Mouse (Mus musculus): ENCODE measurements around the gene Prkcq. TPM values are rescaled to one million over a fixed set of nuclear protein-coding genes. Genes with fewer than 3 reads are reported as not detected.
A peak's percentile ranks its signal among the peaks of the same experiment; 100 is the strongest.

Gene Prkcq
- polyA plus RNA-seq, 1 experiment from 2014 or later: 2.9 TPM

DNA sequence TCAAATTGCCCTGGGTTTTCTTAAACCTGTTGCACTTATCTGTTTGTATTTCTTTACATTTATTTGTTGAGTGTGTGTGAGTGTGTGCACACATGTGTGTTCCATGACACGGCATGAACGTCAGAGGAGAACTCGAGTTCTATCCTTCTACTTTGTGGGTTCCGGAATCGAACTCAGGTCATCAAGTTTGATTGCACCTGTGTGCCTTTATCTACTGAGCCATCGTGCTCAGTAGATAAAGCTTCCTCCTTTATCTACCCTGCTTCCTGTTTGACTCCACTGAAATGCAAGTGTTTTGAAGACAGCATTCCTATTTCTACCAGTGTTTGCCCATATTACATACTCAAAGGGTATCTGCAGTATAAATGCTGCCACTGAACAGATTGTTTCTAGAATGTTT, 33.8 kb downstream of the Prkcq start:
- Histone ChIP-seq H3K36me3 (ENCODE audit: control insufficient read depth, insufficient read depth) (no peaks in the 10 kb centered on the region), H3K27me3 (ENCODE audit: control insufficient read depth, insufficient read depth, low read depth, low read length) (no peaks in the 10 kb centered on the region), H3K27ac (ENCODE audit: low read length) (no peak overlapping the region), H3K4me2 (ENCODE audit: low read depth, low read length) (no peak overlapping the region), H3K9ac (ENCODE audit: low read depth, low read length) (no peak overlapping the region), H3K9me3 (replicated peaks; ENCODE audit: control insufficient read depth, low read length) (no peaks in the 10 kb centered on the region), H3K4me3 (ENCODE audit: low read depth, low read length) (no peak overlapping the region), H3K4me1 (ENCODE audit: control insufficient read depth, low read depth, low read length) (no peaks in the 10 kb centered on the region)
- no peak for ATAC-seq (ENCODE audit: low read depth)
- WGBS (ENCODE audit: insufficient replicate concordance): 50% methylated on average over 6 of the region's 6 CpGs

DNA sequence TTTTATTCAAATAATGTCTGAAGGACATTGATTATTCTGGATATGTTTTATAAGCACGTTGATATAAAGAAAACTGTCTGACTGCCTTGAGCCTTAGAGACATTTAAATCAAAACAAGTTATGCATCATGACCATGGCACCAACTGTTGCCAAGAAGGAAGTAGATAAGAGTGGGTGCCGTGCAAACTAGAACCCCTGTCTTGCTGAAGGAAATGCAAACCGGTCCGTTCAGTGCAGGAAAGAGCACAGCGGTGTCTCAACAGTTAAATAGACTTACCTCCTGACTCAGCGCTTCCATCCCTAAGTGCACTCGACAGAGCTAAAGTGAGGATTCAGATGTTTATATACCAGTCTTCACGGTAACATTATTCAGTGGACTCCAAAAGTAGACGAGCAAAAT, 36.4 kb downstream of the Prkcq start:
- H3K4me1 ChIP-seq (ENCODE audit: control insufficient read depth, low read depth, low read length): no peaks in the 10 kb centered on the region
- H3K36me3 ChIP-seq (ENCODE audit: control insufficient read depth, insufficient read depth): no peaks in the 10 kb centered on the region
- no peak overlapping the region for H3K27ac ChIP-seq (ENCODE audit: low read length)
- no peaks in the 10 kb centered on the region for H3K27me3 ChIP-seq (ENCODE audit: control insufficient read depth, insufficient read depth, low read depth, low read length)
- no peak overlapping the region for H3K4me2 ChIP-seq (ENCODE audit: low read depth, low read length)
- H3K9me3 ChIP-seq (replicated peaks; ENCODE audit: control insufficient read depth, low read length): no peaks in the 10 kb centered on the region
- no peak overlapping the region for H3K9ac ChIP-seq (ENCODE audit: low read depth, low read length)
- 22% methylated on average over 9 of the region's 9 CpGs for WGBS (ENCODE audit: insufficient replicate concordance)
- ATAC-seq (ENCODE audit: low read depth): no peak
- H3K4me3 ChIP-seq (ENCODE audit: low read depth, low read length): no peak overlapping the region

DNA sequence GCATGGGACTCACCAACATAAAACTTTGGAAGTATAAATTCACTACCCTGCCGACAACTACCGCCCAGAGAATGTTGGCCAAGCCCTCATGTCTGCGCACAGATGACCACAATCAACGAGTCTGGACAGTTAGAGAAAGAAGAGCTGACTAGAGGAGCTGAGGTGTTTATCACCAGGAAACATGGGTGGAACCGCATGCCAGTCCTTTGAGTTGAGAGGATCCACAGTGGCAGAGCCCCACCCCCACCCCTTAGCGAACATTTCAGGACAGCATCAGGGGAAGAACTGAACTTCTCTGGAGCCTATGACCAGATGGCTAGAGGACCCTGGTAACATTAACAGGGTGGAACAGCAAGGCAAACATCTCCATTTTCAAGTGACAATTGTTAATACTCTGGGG, 37.4 kb downstream of the Prkcq start:
- H3K9ac ChIP-seq (ENCODE audit: low read depth, low read length): no peak overlapping the region
- H3K4me2 ChIP-seq (ENCODE audit: low read depth, low read length): no peak overlapping the region
- no peak overlapping the region for H3K4me3 ChIP-seq (ENCODE audit: low read depth, low read length)
- no peak overlapping the region for H3K27ac ChIP-seq (ENCODE audit: low read length)
- H3K36me3 ChIP-seq (ENCODE audit: control insufficient read depth, insufficient read depth): no peaks in the 10 kb centered on the region
- H3K27me3 ChIP-seq (ENCODE audit: control insufficient read depth, insufficient read depth, low read depth, low read length): no peaks in the 10 kb centered on the region
- WGBS (ENCODE audit: insufficient replicate concordance): 28% methylated on average over 6 of the region's 6 CpGs
- no peaks in the 10 kb centered on the region for H3K9me3 ChIP-seq (replicated peaks; ENCODE audit: control insufficient read depth, low read length)
- no peaks in the 10 kb centered on the region for H3K4me1 ChIP-seq (ENCODE audit: control insufficient read depth, low read depth, low read length)
- ATAC-seq (ENCODE audit: low read depth): no peak

DNA sequence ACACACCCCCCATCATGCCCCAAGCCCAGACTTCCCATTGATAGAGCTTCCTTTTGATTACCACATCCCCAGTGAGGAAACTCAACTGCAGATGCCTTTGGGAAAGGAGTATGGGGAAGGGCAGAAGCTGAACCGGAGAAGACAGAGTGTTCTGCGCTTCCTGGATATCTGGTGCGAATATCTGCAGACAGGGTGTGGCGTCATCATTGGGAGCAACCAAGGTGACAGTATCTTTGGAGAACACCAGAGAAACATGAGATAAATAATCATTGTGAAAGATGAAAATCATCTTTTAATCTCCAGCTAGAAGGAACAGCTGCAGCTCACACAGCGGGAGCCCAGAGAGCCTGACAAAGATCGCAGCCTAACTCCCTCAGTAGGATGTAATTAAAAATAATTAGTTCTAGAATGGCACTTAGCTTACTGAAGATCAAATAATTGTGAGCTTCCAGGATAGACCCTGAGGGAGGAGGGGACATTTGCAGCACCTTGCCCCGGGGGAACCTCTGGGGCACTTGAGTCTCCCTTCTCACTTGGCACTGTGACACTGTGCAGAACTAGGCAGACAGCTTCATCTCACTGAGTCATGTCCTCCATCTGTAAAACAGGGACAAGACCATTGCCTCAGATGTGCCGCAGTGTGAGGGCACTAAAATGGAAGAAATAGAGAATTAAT, 38.5 kb downstream of the Prkcq start:
- no peak overlapping the region for H3K9ac ChIP-seq (ENCODE audit: low read depth, low read length)
- no peak overlapping the region for H3K4me3 ChIP-seq (ENCODE audit: low read depth, low read length)
- H3K36me3 ChIP-seq (ENCODE audit: control insufficient read depth, insufficient read depth): no peaks in the 10 kb centered on the region
- no peaks in the 10 kb centered on the region for H3K9me3 ChIP-seq (replicated peaks; ENCODE audit: control insufficient read depth, low read length)
- no peaks in the 10 kb centered on the region for H3K4me1 ChIP-seq (ENCODE audit: control insufficient read depth, low read depth, low read length)
- WGBS (ENCODE audit: insufficient replicate concordance): 30% methylated on average over 8 of the region's 8 CpGs
- 0 out of 2 replicates have a peak, but pooled peaks have one; percentile 13 for ATAC-seq (ENCODE audit: low read depth)
- no peak overlapping the region for H3K27ac ChIP-seq (ENCODE audit: low read length)
- H3K4me2 ChIP-seq (ENCODE audit: low read depth, low read length): no peak overlapping the region
- no peaks in the 10 kb centered on the region for H3K27me3 ChIP-seq (ENCODE audit: control insufficient read depth, insufficient read depth, low read depth, low read length)

DNA sequence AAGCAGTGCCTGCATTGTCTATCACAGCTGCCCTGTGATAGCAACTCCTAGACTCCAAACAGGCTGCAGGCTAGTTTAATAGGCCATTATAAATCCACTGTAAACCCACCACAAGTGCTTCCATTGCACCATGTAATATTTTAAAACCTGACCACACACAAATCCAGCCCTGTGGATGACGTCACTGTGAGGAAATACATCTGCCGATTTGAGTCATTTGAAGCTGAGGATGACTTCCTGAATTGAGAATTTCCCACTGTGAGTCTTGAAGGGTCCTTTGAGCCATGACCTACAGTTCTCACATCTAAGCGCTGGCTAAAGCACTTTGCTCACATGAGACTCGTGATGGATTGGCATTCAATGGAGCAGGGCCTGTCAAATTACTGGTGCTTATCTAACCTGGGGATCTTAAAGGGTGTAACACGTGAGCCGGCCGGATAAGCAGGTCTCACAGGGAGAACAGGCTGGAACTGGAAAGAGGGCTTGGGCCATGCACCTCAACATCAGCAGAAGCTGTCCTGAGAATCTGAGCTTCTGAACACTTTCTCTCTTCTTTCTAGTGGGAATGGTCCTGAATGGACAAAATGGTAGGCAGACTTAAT, 40.2 kb downstream of the Prkcq start:
- H3K36me3 ChIP-seq (ENCODE audit: control insufficient read depth, insufficient read depth): no peaks in the 10 kb centered on the region
- 43% methylated on average over 7 of the region's 7 CpGs for WGBS (ENCODE audit: insufficient replicate concordance)
- H3K9ac ChIP-seq (ENCODE audit: low read depth, low read length): no peak overlapping the region
- no peak for ATAC-seq (ENCODE audit: low read depth)
- H3K27me3 ChIP-seq (ENCODE audit: control insufficient read depth, insufficient read depth, low read depth, low read length): no peaks in the 10 kb centered on the region
- H3K4me1 ChIP-seq (ENCODE audit: control insufficient read depth, low read depth, low read length): no peaks in the 10 kb centered on the region
- H3K9me3 ChIP-seq (replicated peaks; ENCODE audit: control insufficient read depth, low read length): no peaks in the 10 kb centered on the region
- no peak overlapping the region for H3K4me2 ChIP-seq (ENCODE audit: low read depth, low read length)
- no peak overlapping the region for H3K27ac ChIP-seq (ENCODE audit: low read length)
- no peak overlapping the region for H3K4me3 ChIP-seq (ENCODE audit: low read depth, low read length)

DNA sequence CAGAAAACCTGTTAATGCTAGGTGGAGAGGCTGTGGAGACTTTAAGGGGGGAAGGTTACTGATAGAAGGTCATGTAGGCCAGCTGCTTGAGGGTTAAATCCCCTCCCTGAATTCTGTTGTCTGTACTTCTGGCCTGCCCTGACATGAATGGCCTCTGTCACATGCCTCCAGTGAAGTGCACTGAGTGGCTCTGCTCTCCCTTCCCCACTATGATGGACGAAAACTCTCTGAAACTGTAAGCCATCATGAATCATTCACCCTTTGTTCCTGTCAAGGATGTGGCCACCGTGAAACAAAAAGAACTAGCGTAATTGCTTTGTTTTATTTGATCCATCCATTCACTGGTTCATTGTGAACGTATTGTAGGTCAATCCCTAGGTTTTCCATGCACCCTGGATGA, 44.5 kb downstream of the Prkcq start:
- H3K27ac ChIP-seq (ENCODE audit: low read length): no peak overlapping the region
- no peaks in the 10 kb centered on the region for H3K27me3 ChIP-seq (ENCODE audit: control insufficient read depth, insufficient read depth, low read depth, low read length)
- WGBS (ENCODE audit: insufficient replicate concordance): 52% methylated on average over 4 of the region's 4 CpGs
- H3K9me3 ChIP-seq (replicated peaks; ENCODE audit: control insufficient read depth, low read length): no peaks in the 10 kb centered on the region
- no peaks in the 10 kb centered on the region for H3K36me3 ChIP-seq (ENCODE audit: control insufficient read depth, insufficient read depth)
- H3K4me1 ChIP-seq (ENCODE audit: control insufficient read depth, low read depth, low read length): no peaks in the 10 kb centered on the region
- H3K4me3 ChIP-seq (ENCODE audit: low read depth, low read length): no peak overlapping the region
- no peak overlapping the region for H3K4me2 ChIP-seq (ENCODE audit: low read depth, low read length)
- no peak overlapping the region for H3K9ac ChIP-seq (ENCODE audit: low read depth, low read length)
- ATAC-seq (ENCODE audit: low read depth): no peak

DNA sequence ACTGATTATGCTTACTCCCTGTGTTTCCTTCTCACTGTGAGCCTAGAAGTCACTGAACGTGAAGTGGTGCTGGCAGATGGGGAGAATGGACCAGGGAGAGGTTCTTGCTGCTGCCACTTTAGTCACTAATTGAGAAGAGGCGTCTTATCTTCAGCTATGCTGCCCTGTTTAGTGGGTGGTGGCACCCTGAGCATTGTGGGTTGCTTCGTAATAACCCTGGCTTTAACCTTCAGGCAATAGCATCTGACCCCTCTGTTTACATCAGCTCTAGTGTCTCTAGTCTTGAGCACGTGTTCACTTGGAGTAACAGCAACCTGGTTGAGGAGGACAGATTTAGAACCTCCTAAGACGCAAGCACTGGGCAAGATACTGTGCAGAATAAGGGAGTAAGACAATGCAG, 44.9 kb downstream of the Prkcq start:
- Histone ChIP-seq H3K27me3 (ENCODE audit: control insufficient read depth, insufficient read depth, low read depth, low read length) (no peaks in the 10 kb centered on the region), H3K9ac (ENCODE audit: low read depth, low read length) (no peak overlapping the region), H3K27ac (ENCODE audit: low read length) (no peak overlapping the region), H3K9me3 (replicated peaks; ENCODE audit: control insufficient read depth, low read length) (no peaks in the 10 kb centered on the region), H3K36me3 (ENCODE audit: control insufficient read depth, insufficient read depth) (no peaks in the 10 kb centered on the region), H3K4me2 (ENCODE audit: low read depth, low read length) (no peak overlapping the region), H3K4me1 (ENCODE audit: control insufficient read depth, low read depth, low read length) (no peaks in the 10 kb centered on the region), H3K4me3 (ENCODE audit: low read depth, low read length) (no peak overlapping the region)
- WGBS (ENCODE audit: insufficient replicate concordance): 54% methylated on average over 5 of the region's 5 CpGs
- ATAC-seq (ENCODE audit: low read depth): no peak

DNA sequence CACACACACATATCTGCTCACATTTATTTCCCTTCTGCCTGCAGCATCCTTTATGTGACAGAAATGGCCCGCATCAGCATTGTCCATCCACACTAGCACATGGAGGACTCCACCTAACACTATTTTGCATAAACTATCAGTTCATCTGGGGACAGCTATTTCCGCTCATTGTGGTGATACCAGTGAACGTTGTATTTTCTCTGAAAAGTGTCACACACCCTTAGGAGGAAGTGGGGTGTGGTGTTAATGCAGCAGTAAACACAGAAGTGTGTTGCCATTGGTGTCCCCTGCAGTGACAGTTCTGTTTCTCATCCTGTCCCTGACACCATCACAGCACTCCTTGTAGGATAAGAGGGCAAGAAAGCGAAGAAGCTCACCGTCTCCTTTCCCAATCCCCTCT, 46.2 kb downstream of the Prkcq start:
- no peak for ATAC-seq (ENCODE audit: low read depth)
- Histone ChIP-seq H3K27me3 (ENCODE audit: control insufficient read depth, insufficient read depth, low read depth, low read length) (no peaks in the 10 kb centered on the region), H3K36me3 (ENCODE audit: control insufficient read depth, insufficient read depth) (no peaks in the 10 kb centered on the region), H3K4me1 (ENCODE audit: control insufficient read depth, low read depth, low read length) (no peaks in the 10 kb centered on the region), H3K27ac (ENCODE audit: low read length) (no peak overlapping the region), H3K4me2 (ENCODE audit: low read depth, low read length) (no peak overlapping the region), H3K9me3 (replicated peaks; ENCODE audit: control insufficient read depth, low read length) (no peaks in the 10 kb centered on the region), H3K9ac (ENCODE audit: low read depth, low read length) (no peak overlapping the region), H3K4me3 (ENCODE audit: low read depth, low read length) (no peak overlapping the region)
- 22% methylated on average over 5 of the region's 5 CpGs for WGBS (ENCODE audit: insufficient replicate concordance)

DNA sequence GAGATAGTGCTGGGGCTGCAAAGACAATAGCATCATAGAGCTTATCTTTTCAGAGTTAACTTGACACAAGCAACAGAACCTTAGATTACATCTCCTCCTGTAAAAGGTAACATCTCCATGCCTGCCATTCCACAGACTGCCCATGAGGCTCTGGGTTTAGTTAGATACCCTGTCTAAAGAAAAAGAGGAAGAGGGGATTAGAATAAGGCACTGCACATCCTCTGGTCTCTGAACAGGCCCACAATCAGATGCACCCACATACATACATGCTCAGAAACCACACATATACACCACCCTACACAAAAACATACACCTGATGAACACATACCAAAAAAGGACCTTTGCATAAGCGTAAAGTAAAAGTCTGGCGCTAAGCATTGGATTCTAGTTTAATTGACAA, 47.4 kb downstream of the Prkcq start:
- Histone ChIP-seq H3K9me3 (replicated peaks; ENCODE audit: control insufficient read depth, low read length) (no peaks in the 10 kb centered on the region), H3K4me2 (ENCODE audit: low read depth, low read length) (no peak overlapping the region), H3K4me3 (ENCODE audit: low read depth, low read length) (no peak overlapping the region), H3K27ac (ENCODE audit: low read length) (no peak overlapping the region), H3K27me3 (ENCODE audit: control insufficient read depth, insufficient read depth, low read depth, low read length) (no peaks in the 10 kb centered on the region), H3K9ac (ENCODE audit: low read depth, low read length) (no peak overlapping the region), H3K4me1 (ENCODE audit: control insufficient read depth, low read depth, low read length) (no peaks in the 10 kb centered on the region), H3K36me3 (ENCODE audit: control insufficient read depth, insufficient read depth) (no peaks in the 10 kb centered on the region)
- ATAC-seq (ENCODE audit: low read depth): no peak
- whole genome bisulfite sequencing (ENCODE audit: insufficient replicate concordance): 78% methylated on average over 2 of the region's 2 CpGs
